Mouse (Mus musculus): Measurements from ENCODE around the gene Mcoln2.
"Not testable (repeated sequence)": the region's sequence is repeated elsewhere in the genome, so short reads cannot be mapped to it uniquely, and the experiment has no call there.

Mcoln2 gene

DNA sequence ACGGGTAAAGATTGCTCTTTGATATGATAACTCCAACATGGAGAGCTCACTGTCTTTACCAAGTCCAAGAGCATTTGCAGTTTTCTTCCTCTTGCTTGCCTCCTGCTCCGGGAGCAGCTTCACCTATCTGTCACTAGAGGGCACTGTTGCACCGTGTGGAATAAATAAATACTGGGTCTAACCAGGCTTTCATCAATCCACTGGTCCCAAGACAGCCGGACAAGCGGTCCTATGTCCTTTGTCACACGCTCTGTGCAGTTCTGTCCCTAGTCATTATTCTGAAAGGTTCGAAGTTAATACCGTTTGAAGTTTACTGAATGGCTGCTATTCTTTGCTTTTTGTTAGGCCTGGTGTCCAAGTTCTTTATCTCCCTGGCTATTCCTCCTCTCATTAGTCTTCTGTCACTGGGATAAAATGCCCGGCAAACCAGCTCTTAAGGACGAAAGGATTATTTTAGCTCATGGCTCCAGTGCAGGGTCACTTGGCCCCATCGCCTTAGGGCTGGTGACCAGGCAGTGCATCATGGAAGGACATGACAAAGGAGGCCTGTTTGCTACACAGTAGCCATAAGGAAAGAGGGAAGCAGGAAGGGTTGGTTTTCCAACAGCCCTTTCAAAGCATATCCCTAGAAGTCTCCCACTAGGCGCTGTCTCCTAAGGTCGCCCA, 35.5 kb downstream of the Mcoln2 start:
- peak in 1 of 2 experiments; percentile 38 for DNase-seq (ENCODE audit: low spot score in 2 of 2)

DNA sequence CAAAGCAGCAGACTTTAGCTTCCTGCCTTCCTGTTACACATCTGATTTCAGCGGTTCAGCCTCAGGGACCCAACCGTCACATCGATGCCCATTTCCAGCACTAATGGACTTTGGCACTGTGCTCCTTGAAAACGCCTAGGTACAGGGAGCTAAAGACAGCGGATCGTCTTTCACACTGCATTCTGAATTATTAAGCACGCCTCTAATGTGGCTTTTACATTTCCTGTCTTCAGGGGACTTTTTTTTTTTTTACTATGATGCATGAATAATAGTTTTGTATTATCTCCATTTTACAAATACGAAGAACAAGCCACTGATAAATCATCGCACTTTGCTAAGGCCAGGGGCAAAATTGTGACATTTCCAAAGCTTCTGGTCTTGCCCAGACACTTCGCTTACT, 36.4 kb downstream of the Mcoln2 start:
- no peak for DNase-seq (ENCODE audit: low spot score in 2 of 2)

DNA sequence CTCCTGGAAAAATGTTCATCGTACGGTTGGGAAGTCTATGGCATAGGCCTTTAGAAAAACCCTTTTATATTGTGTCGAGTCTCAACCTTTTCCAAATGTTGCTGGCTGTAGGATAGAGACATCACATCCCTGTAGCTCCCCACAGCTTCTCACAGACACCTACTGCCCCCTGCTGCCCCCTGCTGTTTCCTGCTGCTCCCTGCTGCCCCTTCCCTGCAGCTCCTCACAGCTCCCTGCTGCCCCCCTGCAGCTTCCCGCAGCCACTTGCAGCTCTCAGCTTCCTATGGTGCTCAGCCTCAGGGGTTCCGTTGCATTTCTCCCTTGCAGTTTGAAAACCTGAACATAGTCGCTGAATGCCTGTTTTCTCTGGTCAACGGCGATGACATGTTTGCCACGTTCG, 40.3 kb downstream of the Mcoln2 start:
- DNase-seq (ENCODE audit: low spot score in 2 of 2) = no peak

DNA sequence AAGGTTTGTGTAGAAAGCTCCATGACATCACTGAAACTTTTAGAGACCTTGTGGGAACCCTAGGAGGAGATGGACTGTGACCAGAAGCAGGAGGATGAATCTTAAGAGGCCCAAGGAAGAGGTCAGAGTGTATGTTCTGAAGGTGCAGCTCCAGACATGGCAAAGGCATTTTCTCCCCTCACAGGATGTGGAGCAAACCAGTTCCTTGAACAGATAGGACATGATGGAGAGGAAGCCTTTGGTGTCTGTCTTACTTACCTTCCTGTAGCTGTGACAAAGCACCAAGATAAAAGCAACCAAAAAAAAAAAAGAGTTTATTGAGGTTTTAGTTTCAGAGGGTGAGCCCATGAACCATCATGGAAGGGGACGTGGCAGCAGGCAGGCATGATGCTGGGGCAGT, 42.9 kb downstream of the Mcoln2 start:
- no peak for DNase-seq (ENCODE audit: low spot score in 2 of 2)

DNA sequence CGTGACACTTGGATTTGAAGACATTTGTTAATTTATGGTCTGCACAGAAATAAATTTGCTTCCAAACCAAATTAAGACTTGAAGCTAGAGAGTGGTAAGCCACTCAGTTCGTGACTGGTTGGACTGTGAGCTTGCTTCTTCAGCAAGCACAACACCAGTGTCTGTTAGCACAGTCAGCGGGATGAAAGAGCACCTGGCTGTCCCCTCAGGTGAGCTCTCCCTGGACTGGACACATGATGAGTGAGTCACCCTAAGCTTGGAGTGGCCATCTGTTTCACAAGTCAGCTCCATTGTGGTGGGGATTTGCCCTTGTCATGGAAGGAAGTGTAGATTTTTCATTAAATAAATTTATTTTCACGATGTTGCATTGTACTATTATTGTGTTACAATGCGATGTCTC, 45.5 kb downstream of the Mcoln2 start:
- no peak for DNase-seq (ENCODE audit: low spot score in 2 of 2)

DNA sequence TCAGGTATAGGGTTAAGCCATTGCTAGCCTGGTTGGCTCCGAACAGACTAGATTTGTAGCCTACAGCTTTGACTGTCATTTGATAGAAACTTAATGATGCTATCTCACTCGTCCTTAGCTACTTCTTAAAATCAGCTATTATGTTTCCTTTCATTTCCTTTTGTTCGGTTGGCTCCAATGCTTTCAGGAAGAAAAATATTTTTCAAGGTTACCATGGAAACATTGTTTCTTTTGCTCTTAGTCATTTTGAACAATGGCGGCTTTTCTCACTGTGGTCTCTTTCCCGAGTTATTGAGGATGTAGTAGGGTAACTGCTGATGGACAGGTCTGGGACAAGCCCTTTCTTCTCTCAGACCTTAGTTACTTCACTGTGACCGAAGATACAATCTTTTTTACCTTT, 46.7 kb downstream of the Mcoln2 start:
- DNase-seq (ENCODE audit: low spot score in 2 of 2) = no peak

DNA sequence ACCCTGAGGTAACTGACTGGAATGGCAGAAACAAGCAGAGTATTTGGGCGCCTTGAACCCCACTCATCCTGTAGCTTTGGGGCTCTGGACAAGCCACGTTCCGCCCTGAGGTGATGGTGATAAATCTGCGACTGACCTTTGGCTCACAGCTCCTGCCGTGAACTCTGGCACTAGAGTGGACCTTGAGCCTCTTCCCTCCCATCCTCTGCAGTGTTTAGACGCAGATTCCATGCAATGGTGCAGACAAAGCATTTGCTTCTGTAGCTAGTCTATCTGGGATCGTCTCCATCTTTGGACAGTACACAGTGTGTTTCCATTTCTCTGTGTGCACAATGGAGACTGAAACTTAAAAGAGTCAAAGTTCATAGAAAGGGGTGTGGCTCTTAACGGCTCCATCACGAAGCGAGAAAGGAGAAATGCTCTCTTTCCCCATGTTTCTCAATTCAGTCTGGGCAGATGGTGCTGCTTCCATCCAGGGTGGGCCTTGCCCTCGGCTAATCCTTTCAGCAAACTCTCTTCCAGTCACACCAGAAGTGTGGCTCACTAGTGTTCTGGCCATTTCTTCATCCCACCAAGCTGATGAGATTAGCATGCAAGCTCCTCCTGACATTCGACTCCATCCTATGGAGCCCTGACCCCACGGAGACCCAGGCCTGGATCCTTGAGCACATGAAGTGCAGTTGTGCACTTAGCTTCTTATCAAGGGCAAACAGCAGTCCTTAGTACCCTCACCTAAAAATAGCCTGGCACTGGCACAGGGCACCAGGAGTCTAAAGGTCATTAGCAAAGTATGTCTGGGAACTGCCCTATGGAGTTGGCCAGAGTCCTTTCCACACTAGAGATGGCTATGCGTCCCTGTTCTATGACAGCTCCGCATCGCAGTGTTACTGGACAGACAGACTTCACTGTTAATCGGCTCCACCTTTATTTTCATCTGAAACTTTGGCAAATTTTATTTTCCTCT, 47.4 kb downstream of the Mcoln2 start:
- no peak for DNase-seq (ENCODE audit: low spot score in 2 of 2)

DNA sequence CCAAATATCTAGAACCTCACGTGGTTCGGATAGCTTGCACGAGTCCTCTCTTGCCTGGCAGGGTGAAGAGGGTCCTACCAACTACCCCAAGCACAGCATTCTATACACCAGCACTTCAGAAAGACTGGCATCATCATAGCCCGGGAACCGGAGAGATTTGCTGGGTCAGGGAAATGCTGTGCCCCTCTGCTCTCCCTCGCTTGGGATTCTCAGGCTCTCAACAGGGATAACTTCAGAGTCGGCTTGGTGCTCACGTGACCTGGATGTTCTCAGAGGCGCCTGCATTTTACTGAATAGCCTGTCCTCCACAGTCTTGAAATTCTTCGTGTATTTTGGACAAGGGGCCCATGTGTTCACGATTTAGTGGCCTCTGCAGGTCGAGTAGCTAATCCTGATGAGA, 48.2 kb downstream of the Mcoln2 start:
- no peak for DNase-seq (ENCODE audit: low spot score in 2 of 2)

DNA sequence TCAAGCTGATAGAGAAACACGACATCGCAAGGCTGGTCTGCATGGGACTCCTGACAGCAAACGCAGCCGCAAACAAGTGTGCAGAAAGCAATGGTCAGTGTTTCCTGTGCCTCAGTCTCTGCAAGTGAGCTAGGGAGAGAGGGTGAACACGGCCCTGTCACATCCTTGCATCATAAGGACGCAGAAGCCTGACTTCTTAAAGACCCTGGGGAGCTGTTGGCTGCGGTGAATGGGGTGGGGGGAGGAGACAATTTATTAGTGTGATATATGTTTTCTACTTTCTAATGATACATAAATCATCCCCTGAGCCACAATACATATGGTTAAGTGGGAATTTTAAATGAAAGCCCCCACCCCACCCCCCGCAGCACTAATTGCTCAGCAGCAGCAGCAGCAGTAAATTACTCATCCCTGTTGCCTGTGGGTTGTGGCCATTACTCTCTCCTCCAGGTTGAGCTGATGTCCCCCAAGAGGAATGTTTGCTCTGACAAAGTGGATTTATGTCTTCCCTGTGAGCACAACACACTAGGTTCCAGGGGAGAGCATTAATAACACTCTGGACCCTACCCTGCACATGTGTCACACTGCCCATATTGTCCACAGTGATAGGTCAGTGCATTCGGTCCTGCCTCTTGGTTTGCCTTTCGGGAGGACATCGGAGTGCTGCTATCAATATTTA, 49.3 kb downstream of the Mcoln2 start:
- no peak for DNase-seq (ENCODE audit: low spot score in 2 of 2)

DNA sequence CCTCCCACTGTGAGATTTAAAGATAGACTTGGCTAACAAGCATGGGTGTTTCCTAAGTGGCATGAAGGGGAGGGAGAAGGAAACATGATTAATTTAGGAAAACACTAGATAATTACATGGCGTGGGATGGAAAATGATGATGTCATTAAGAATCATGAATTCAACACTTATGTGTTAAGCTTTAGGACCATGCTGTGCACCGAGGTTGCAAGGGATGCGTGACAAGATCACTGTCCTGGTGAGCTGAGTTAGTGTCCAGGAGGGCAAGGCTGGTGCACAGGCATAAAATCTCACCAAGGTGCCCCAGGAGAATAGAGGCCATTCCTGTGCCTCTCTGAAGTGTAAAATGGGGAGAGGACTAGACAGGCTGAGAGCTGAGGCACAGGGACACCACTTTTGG, 49.9 kb downstream of the Mcoln2 start:
- no peak for DNase-seq (ENCODE audit: low spot score in 2 of 2)

DNA sequence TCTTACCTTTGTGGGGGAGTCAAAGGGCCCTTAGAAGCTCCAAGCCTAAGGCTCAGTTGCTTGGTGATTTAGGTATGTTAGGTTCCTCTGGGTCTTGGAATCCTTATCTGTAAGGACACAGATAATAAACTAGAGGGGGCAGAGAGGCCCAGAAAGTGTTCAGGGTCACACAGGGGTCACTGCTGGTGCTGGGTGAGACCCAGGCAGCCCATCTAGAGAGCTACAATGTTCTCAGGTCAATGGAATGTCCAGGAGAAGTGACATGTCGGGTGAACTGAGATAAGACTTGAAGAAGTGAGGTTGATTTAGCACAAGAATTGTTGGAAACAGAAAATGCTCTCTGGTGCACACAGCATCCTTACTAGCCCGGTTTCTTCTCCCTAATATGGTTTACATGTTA, 54.7 kb downstream of the Mcoln2 start:
- no peak for DNase-seq (ENCODE audit: low spot score in 2 of 2)

DNA sequence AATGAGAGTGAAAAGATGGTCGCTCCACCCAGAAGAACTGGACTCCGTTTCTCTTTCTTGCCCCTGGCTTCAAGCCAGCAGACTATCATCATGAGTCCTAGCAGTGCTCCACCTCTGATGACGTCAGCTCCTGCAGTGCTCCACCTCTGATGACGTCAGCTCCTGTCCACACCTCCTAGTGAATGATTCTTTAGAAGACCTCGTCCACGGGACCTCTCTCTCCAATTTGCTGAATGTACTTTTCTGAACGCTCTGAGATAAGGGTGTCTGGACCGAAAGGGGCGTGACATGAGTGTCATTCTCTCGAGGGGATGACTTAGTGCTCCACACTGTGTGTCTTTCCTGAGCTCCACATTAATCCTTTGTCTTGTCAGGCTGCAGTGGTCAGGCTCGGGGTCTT, 55.7 kb downstream of the Mcoln2 start:
- DNase-seq (ENCODE audit: low spot score in 2 of 2) = no peak

DNA sequence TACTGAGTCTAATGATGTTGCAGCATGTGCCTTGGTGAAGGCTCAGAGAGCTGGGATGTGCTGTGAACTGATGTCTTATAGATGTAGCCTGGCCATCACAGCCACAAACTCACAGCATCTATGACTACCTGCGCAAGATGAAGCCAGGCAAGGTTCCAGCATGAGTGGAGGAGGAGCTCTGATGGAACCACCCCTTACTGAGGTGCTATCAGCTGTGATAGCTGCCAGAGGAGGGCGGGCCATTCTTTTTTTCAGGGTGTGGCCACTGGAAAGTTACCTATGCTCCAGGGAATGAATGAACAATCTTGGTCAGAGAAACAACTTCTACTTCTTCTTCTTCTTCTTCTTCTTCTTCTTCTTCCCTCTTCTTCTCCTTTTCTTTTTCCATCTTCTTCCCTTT, 57.0 kb downstream of the Mcoln2 start:
- no peak for DNase-seq (ENCODE audit: low spot score in 2 of 2)

DNA sequence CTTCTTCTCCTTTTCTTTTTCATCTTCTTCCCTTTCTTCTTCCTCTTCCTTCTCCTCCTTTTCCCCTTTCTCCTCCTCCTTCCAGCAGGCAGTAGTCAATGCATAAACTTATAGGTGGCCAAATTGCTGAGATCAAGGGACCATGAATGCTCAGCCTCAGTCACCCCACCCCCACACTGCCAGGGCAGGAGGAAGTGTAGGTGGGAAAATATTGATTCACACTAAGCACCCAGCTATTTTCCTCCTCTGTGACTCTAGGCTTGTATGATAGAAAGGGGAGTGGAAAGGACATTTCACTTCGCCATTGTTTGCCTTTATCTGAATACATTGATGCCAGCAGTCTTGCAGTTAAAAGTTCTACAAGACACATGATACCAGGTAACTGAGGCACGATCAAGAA, 57.8 kb downstream of the Mcoln2 start:
- no peak for DNase-seq (ENCODE audit: low spot score in 2 of 2)

DNA sequence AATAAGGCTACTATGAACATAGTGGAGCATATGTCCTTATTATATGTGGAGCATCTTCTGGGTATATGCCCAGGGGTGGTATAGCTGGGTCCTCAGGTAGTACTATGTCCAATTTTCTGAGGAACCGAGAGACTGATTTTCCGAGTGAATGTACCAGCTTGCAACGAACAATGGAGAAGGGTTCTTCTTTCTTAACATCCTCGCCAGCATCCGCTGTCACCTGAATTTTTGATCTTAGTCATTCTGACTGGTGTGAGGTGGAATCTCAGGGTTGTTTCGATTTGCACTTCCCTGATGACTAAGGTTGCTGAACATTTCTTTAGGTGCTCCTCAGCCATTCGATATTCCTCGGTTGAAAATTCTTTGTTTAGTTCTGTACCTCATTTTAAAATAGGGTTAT, 60.1 kb downstream of the Mcoln2 start:
- not testable (repeated sequence) for DNase-seq (ENCODE audit: low spot score in 2 of 2)

DNA sequence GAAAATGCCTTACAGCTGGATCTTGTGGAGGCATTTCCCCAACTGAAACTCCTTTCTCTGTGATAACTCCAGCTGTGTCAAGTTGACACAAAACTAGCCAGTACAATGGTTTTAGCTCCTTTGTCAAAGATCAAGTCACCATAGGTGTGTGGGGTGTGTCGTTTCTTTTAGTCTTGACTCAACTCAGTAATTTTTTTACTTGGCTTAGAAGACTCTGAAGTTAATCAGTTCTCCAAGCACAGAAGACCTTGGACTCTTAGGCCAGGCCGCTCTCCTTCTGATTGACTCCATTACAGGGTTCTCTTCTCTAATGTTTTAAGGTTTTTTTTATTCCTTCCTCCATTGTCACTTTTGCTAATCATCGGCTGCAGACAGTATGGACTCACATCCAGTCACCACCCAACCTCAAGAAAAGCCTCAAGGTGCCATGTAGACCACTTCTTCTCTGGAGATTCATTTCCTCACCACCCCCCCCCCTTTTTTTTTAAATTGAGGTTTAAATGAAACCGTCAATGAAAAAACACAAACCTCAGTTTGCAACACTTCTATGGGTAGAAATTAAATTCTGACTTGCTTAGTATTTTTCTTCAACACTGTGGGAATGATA, 61.6 kb downstream of the Mcoln2 start:
- no peak for DNase-seq (ENCODE audit: low spot score in 2 of 2)

DNA sequence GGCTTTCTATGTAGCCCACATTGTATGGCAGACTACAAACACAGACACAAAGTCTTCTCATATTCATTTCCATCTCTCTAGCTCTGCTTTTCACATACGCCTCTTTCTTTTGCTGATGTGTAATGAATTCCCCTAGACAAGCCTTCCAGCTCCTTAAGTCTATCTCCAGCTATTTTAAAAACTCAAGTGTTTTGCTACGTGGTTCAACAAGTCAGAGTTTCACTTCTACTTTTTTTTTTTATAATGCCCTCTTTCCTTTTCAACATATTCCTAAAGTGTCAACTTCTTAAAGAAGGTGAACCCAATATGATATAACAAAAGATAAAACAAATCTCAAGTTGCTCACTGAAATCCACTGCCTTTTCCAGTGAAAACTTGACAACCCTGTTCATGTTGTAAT, 62.3 kb downstream of the Mcoln2 start:
- no peak for DNase-seq (ENCODE audit: low spot score in 2 of 2)

DNA sequence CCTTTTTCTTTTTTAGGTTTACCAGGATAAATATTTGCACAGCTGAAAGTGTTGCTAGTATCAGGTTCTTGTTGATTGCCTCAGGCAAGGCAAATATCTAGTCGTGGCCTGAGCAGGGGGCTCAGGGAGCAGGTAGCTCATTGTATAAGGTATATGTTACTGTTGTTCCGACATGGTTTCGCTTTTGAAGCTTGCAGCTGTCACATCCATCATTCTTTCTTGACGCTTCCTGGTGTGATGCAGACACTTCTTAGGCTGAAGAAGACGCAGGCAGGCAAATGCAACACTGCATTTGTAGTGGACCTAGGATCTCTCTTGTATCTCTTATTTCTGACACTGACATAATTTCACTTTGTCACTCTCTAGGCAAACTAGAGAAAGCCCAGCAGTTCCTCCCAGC, 63.7 kb downstream of the Mcoln2 start:
- no peak for DNase-seq (ENCODE audit: low spot score in 2 of 2)

DNA sequence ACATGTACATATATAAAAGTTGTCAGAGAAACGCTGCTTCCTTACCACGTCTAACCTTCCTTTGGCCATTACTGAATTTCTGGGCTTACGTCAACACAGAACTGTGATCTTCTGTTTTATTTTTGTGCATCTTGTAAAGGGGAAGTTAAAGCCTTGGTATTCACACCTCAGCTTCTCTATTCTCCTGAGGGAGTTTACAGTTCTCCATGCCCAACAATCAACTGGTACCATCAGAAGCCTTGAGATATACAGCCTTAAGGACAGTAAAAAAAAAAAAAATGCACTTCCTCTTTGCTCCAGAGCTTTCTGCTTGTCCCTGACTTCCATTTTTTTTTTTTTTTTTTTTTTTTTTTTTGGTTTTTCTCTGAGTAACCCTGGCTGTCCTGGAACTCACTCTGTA, 66.9 kb downstream of the Mcoln2 start:
- no peak for DNase-seq (ENCODE audit: low spot score in 2 of 2)

DNA sequence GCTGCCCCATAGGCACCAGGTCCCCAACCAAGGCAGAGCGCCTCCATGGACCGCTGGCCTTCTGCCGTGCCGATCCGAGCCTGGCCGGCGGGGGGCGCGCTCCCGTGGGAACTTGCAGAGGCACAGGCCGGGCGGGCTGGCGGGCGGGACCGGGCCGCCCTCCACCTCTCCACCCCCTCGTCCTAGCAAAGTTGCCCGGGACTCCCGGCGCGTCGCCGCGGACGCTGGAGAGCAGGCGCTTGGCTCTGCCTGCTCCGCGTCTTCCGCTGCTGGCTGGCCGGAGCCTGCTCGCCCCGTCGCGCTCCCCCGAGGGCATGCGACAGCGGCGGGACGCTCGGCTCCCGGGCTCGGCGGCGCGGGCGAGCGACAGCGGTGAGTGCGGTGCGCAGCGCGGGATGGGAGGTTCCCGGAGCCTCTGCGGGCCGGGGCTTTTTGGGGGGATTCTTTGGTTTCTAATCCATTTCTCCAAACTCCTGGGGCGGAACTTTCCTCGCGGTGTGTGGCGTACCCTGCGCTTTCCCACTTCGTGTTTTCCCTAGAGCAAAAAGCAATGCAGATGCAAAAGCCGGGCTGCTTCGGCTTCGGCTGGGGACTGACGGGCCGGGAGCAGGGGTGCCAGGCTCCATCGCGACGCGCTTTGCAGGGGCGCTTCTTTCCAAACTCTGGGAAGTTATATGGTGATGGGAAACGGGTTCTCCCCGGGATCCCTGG, 71.3 kb downstream of the Mcoln2 start, which contains the start of gene Lpar3:
Lpar3 (plus strand) TSS at position 188 of the 711 bp plus-strand sequence.
- peak; percentile 4 to 20 for DNase-seq (ENCODE audit: low spot score in 2 of 2)

DNA sequence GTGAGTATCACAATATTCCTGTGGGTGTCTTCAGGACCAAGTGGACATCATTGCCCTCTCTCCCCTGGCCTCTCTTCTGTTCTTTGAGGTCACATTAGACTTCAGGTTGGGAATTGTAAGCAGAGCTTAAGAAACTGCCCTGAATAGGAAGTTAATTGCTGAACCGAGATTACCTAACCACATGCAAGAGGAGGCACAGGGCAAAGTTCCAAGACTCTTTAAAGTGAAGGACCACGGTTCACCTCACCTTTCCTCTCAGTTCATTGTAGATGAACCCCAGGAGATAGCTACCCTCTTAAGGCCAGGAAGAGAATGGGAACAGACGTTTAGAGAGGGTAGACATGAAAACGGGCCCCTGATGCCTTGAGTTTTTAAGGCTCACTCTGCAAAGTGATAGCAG, 74.6 kb downstream of the Mcoln2 start:
- DNase-seq (ENCODE audit: low spot score in 2 of 2) = no peak
